9 mouse cellular contexts compared by ENCODE assay signal in the genomic region with DNA sequence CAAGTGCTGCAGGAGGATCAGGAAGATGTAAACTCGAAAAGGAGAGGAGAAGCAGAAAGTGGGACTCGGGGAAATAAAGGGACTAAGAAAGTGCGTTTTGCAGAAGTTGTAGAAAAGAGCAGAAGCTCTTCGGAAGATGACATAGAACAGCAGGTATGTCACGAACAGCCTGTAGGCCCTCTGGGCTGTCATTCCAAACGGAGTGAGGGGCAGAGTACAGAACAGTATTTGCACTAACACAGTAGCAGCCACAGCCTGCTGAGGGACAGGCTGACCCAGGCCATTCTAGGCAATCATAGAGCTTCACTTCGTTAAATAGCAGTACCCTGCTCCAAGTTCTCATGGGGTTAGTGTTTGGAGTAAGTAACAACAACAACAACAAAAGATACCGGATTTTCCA. TPM values are rescaled to one million over a fixed set of nuclear protein-coding genes. Genes with fewer than 3 reads are reported as not detected.
DNase-seq lines count a peak whose midpoint lies in the region; ATAC-seq and TF ChIP-seq lines count a peak whose summit lies in the region.
"Had no signal": no experiment of that assay in that cellular context is flagged by ENCODE, and none has a peak within 500 bp of the region (broad histone marks: within the 10 kb centered on the region; RNA-seq: fewer than 3 reads in every experiment).

No protein-coding gene starts in this region.

- no peaks in the 10 kb centered on the region for H3K9me3 ChIP-seq in embryonic facial prominence, embryonic 10.5 days
- H3K9me3 ChIP-seq in intestine, embryonic 16.5 days (ENCODE audit: control insufficient read depth, low read length): no peaks in the 10 kb centered on the region
- H3K9me3 ChIP-seq in neural tube, embryonic 13.5 days: no peaks in the 10 kb centered on the region

- H3K4me1 ChIP-seq in embryonic facial prominence, embryonic 10.5 days: peaks cover 19% of the 10 kb centered on the region
- peaks cover 16% of the 10 kb centered on the region for H3K4me1 ChIP-seq in intestine, embryonic 16.5 days (ENCODE audit: control insufficient read depth, insufficient read depth, low read length)
- peaks cover 41% of the 10 kb centered on the region for H3K4me1 ChIP-seq in neural tube, embryonic 13.5 days (replicated peaks)

- no peak for DNase-seq in layer of hippocampus, adult 2 months (ENCODE audit: low spot score in 2 of 2)
- no peak for DNase-seq in layer of hippocampus, adult 11-12 months (ENCODE audit: low spot score)
- no peak for DNase-seq in embryonic facial prominence, embryonic 10.5 days (ENCODE audit: low spot score)
- no peak for DNase-seq in cerebellum, postnatal 36 days
- no peak for DNase-seq in gastrocnemius, adult 18-20 months (ENCODE audit: low spot score)
- DNase-seq in frontal cortex, postnatal 36 days (ENCODE audit: low spot score in 2 of 2): no peak

- 50% methylated on average over 8 of the region's 8 CpGs for WGBS in embryonic facial prominence, embryonic 10.5 days
- WGBS in intestine, embryonic 16.5 days: 29% methylated on average over 8 of the region's 8 CpGs
- 54% methylated on average over 8 of the region's 8 CpGs for WGBS in neural tube, embryonic 13.5 days

- H3K9ac ChIP-seq in intestine, embryonic 16.5 days (ENCODE audit: low read depth, low read length): peak overlapping the region; percentile 84
- H3K9ac ChIP-seq in neural tube, embryonic 13.5 days: peak overlapping the region; percentile 89

- peaks cover 47% of the 10 kb centered on the region for H3K36me3 ChIP-seq in embryonic facial prominence, embryonic 10.5 days (replicated peaks)
- H3K36me3 ChIP-seq in intestine, embryonic 16.5 days (ENCODE audit: control insufficient read depth, insufficient read depth, low read length): no peaks in the 10 kb centered on the region; the same call in 1 of the 2 replicates
- peaks cover 44% of the 10 kb centered on the region for H3K36me3 ChIP-seq in neural tube, embryonic 13.5 days

- TF ChIP-seq CTCF in layer of hippocampus, adult 2 months (conservative IDR thresholded peaks at IDR 0.05): no peak

- H3K27me3 ChIP-seq in embryonic facial prominence, embryonic 10.5 days (replicated peaks; ENCODE audit: low read depth, poor library complexity, severe bottlenecking): 0 out of 2 replicates have a peak, but pooled peaks cover 5% of the 10 kb centered on the region
- H3K27me3 ChIP-seq in intestine, embryonic 16.5 days (replicated peaks; ENCODE audit: control insufficient read depth, insufficient read depth, low read length): no peaks in the 10 kb centered on the region
- H3K27me3 ChIP-seq in neural tube, embryonic 13.5 days: peaks cover 23% of the 10 kb centered on the region

- no peak overlapping the region for H3K27ac ChIP-seq in layer of hippocampus, adult 2 months
- H3K27ac ChIP-seq in embryonic facial prominence, embryonic 10.5 days (replicated peaks): peak overlapping the region; percentile 86
- 0 out of 2 replicates have a peak overlapping the region, but pooled peaks have one; percentile 86 for H3K27ac ChIP-seq in intestine, embryonic 16.5 days (ENCODE audit: low read length)
- no peak overlapping the region for H3K27ac ChIP-seq in neural tube, embryonic 13.5 days (replicated peaks)

- peak overlapping the region; percentile 98 for H3K4me3 ChIP-seq in layer of hippocampus, adult 2 months
- peak overlapping the region; percentile 97 for H3K4me3 ChIP-seq in embryonic facial prominence, embryonic 10.5 days
- H3K4me3 ChIP-seq in intestine, embryonic 16.5 days (ENCODE audit: low read length): peak overlapping the region; percentile 84
- peak overlapping the region; percentile 69 for H3K4me3 ChIP-seq in neural tube, embryonic 13.5 days

- peak; percentile 43 for ATAC-seq in intestine, embryonic 16.5 days
- no peak for ATAC-seq in neural tube, embryonic 13.5 days (ENCODE audit: low read depth)

- peak overlapping the region; percentile 83 for H3K4me2 ChIP-seq in intestine, embryonic 16.5 days (ENCODE audit: low read depth, low read length)
- H3K4me2 ChIP-seq in neural tube, embryonic 13.5 days: peak overlapping the region; percentile 98

RNA-seq across cellular contexts. Expression of a gene that starts 1.0 kb away (rescaled TPM):
- total RNA-seq in layer of hippocampus, adult 2 months (2021): 10 to 100 TPM; 22.1 to 25.8 TPM
- polyA plus RNA-seq in embryonic facial prominence, embryonic 10.5 days (2016; fragmentation: Nextera tagmentation; extraction: Ambion mirVana): 35.8 and 36.4 TPM in 2 replicates
- polyA plus RNA-seq in intestine, embryonic 16.5 days (2015; fragmentation: Nextera tagmentation; extraction: Ambion mirVana): 29.0 and 32.8 TPM in 2 replicates
- 16.8 and 22.2 TPM in 2 replicates for polyA plus RNA-seq in neural tube, embryonic 13.5 days (2015; fragmentation: Nextera tagmentation; extraction: Ambion mirVana)
- total RNA-seq in gastrocnemius, adult 18-20 months (2021): 10 to 100 TPM; 10.8 to 11.7 TPM

RNA-seq across cellular contexts. Expression of a gene that starts 42.8 kb away (rescaled TPM):
- not detected for total RNA-seq in layer of hippocampus, adult 2 months (2021)
- not detected in 2 replicates for polyA plus RNA-seq in embryonic facial prominence, embryonic 10.5 days (2016; fragmentation: Nextera tagmentation; extraction: Ambion mirVana)
- polyA plus RNA-seq in intestine, embryonic 16.5 days (2015; fragmentation: Nextera tagmentation; extraction: Ambion mirVana): 0.22 and 0.81 TPM in 2 replicates
- 3.0 and 3.6 TPM in 2 replicates for polyA plus RNA-seq in neural tube, embryonic 13.5 days (2015; fragmentation: Nextera tagmentation; extraction: Ambion mirVana)
- total RNA-seq in gastrocnemius, adult 18-20 months (2021): not detected
- total RNA-seq: layer of hippocampus, postnatal 25 days had no signal

RNA-seq across cellular contexts. Expression of a gene that starts 57.3 kb away (rescaled TPM):
- 10 to 100 TPM; 24.2 to 26.7 TPM for total RNA-seq in layer of hippocampus, adult 2 months (2021)
- 7.0 and 7.7 TPM in 2 replicates for polyA plus RNA-seq in embryonic facial prominence, embryonic 10.5 days (2016; fragmentation: Nextera tagmentation; extraction: Ambion mirVana)
- 11.2 and 12.3 TPM in 2 replicates for polyA plus RNA-seq in intestine, embryonic 16.5 days (2015; fragmentation: Nextera tagmentation; extraction: Ambion mirVana)
- 27.0 and 27.3 TPM in 2 replicates for polyA plus RNA-seq in neural tube, embryonic 13.5 days (2015; fragmentation: Nextera tagmentation; extraction: Ambion mirVana)
- 10 to 100 TPM; 10.5 to 12.1 TPM for total RNA-seq in gastrocnemius, adult 18-20 months (2021)

Comparison
In these comparisons a context has a peak if more than half of its experiments do, and no peak if none do; other contexts are left out.
1. H3K27ac ChIP-seq: peak in embryonic facial prominence, embryonic 10.5 days (single experiment) and intestine, embryonic 16.5 days (single experiment); none in layer of hippocampus, adult 2 months (single experiment) and neural tube, embryonic 13.5 days (single experiment).
2. Peak in every context shown above with its lines, with median percentiles within 50 percentile points of each other: H3K4me3 ChIP-seq.